Mouse (Mus musculus) bone marrow macrophage, adult 2 months (primary cell): Measurements from ENCODE around the gene Gtf2f1.

Experiments
- CTCF ChIP-seq: IDR thresholded peaks from 2 replicates; pipeline ENCODE4 v1.5.1; 2012; ENCODE audit warnings: low read depth, mild to moderate bottlenecking, low read length, moderate library complexity
- POLR2A ChIP-seq: IDR thresholded peaks from 2 replicates; pipeline ENCODE4 v1.6.1; 2012; ENCODE audit warnings: mild to moderate bottlenecking, low read depth, low read length, borderline replicate concordance

DNA sequence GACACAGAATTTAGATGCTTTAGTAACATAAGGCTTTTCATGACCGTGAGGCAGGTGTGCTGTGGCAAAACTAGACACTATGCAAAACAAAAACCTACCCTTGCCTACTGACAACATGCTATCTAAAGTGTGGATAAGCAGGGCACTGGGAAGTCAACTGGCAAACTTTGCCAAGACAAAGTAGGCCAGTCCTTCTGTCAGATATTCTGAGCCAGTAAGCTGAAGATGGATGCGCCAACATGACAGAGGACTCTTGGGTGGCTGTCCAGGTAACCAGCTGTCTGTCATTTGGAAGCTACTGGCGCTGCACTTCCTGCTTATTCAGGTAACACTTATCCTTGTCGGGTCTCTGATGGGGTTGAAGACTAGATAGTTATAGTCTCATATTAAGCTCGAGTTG is 41.0 kb downstream of the Gtf2f1 start:
- TF ChIP-seq POLR2A (no peak), CTCF (no peak)
